Mouse (Mus musculus) ovary, adult 2 months (tissue): Measurements from ENCODE around the gene Ces5a. TPM values are rescaled to one million over a fixed set of nuclear protein-coding genes. Genes with fewer than 3 reads are reported as not detected.

ENCODE experiments used
- polyA plus RNA-seq: library from polyadenylated mRNA; depleted of rRNA; stranded (reverse); fragments of >200 nt; gene quantifications from 2 replicates; pipeline ENCODE4 v1.2.3, GENCODE M21; 2012; rRNA removed

Ces5a gene
- 0.11 TPM in 1 of 2 replicates, not detected in the other for polyA plus RNA-seq

GRCm38 (mm10) chr8:93535730-93536129 lies at the start of gene Ces5a:
Gene Ces5a (minus strand): TSS chr8:93535830.

Other genes starting within 250 kb of the Ces5a start
- 0.07 TPM in 1 of 2 replicates, not detected in the other for gene Ces1g, start 198.5 kb downstream of the Ces5a start, polyA plus RNA-seq
- not detected in 2 replicates for gene Ces1h, start 156.1 kb downstream of the Ces5a start, polyA plus RNA-seq